Mouse (Mus musculus): ENCODE results near the gene Map4k4. TPM values are rescaled to one million over a fixed set of nuclear protein-coding genes. Genes with fewer than 3 reads are reported as not detected.

Map4k4 gene
- polyA plus RNA-seq, 1 experiment from 2014 or later = 52.6 TPM

DNA sequence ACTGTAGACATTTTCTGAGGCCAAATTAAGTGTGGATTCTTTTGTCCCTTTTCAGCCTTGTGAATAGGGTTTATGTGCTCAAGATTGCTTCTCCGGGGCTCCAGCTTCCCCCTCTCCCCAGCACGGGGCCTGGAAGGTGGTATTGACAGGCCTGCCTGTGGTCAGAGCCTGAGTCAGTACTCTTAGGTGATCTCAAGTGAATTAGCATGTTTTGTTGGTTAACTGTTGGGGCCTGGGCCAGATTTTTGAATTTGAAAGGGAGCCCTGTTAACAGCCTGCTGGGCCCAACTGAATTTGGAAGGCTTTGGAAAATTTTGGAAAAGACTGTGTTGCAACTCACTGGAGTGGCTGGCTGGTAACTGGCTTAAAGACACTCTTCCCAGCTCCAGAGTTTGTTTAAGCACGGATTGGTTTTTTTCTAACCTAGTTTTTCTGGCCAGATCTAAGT lies 2.0 kb downstream of the Map4k4 start:
- 3% methylated on average over 3 of the region's 3 CpGs for WGBS
- no peaks in the 10 kb centered on the region for H3K27me3 ChIP-seq
- H3K9ac ChIP-seq = peak overlapping the region; percentile 100
- no peaks in the 10 kb centered on the region for H3K9me3 ChIP-seq
- peak overlapping the region; percentile 96 for H3K4me2 ChIP-seq
- peaks cover 65% of the 10 kb centered on the region for H3K4me1 ChIP-seq (replicated peaks)
- peak overlapping the region; percentile 98 for H3K4me3 ChIP-seq
- H3K27ac ChIP-seq = peak overlapping the region; percentile 100
- ATAC-seq (ENCODE audit: low FRiP score) = no peak
- peaks cover 19% of the 10 kb centered on the region for H3K36me3 ChIP-seq

- peaks cover 19% of the 10 kb centered on the region for H3K36me3 ChIP-seq
- WGBS = 89% methylated on average over 3 of the region's 3 CpGs
- H3K9ac ChIP-seq = peak overlapping the region; percentile 46; the same call in 1 of the 2 replicates
- peak overlapping the region; percentile 19 for H3K4me3 ChIP-seq
- peaks cover 77% of the 10 kb centered on the region for H3K4me1 ChIP-seq (replicated peaks)
- no peaks in the 10 kb centered on the region for H3K27me3 ChIP-seq
- H3K27ac ChIP-seq = no peak overlapping the region
- H3K9me3 ChIP-seq = no peaks in the 10 kb centered on the region
- ATAC-seq (ENCODE audit: low FRiP score) = no peak
- H3K4me2 ChIP-seq = peak overlapping the region; percentile 96
Observed at GRCm38 (mm10) chr1:39904720-39905119, 4.0 kb downstream of the Map4k4 start.

- peaks cover 92% of the 10 kb centered on the region for H3K4me1 ChIP-seq (replicated peaks)
- no peaks in the 10 kb centered on the region for H3K9me3 ChIP-seq
- H3K9ac ChIP-seq = peak overlapping the region; percentile 39; the same call in 1 of the 2 replicates
- no peak for ATAC-seq (ENCODE audit: low FRiP score)
- H3K4me2 ChIP-seq = peak overlapping the region; percentile 25
- H3K36me3 ChIP-seq = peaks cover 35% of the 10 kb centered on the region
- no peaks in the 10 kb centered on the region for H3K27me3 ChIP-seq
- H3K4me3 ChIP-seq = peak overlapping the region; percentile 7; the same call in 1 of the 2 replicates
- WGBS = 65% methylated on average over 11 of the region's 11 CpGs
- H3K27ac ChIP-seq = 0 out of 2 replicates have a peak overlapping the region, but pooled peaks have one; percentile 8
Observed at GRCm38 (mm10) chr1:39906921-39907320, 6.2 kb downstream of the Map4k4 start.

DNA sequence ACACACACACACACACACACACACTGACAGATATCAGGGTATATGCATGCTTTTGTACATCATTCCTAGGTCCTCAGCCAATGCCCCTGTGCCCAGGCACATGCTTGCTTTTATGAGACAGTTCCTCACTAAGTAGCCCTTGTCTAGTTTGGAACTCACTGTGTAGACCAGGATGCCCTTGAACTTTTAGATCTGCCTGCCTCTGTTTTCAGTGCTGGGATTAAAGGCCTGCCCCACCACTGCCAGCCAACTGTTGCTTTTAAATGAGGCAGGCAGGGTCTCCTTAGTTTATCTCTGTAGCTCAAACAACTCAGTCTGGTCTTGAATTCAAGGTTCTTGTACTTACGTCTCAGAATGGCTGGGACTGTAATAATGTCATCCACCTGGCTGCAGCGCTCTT lies 8.3 kb downstream of the Map4k4 start:
- no peak overlapping the region for H3K4me3 ChIP-seq
- H3K9me3 ChIP-seq = no peaks in the 10 kb centered on the region
- H3K4me2 ChIP-seq = no peak overlapping the region
- H3K36me3 ChIP-seq = peaks cover 42% of the 10 kb centered on the region
- H3K9ac ChIP-seq = no peak overlapping the region
- WGBS = 94% methylated on average over 2 of the region's 2 CpGs
- peaks cover 97% of the 10 kb centered on the region for H3K4me1 ChIP-seq (replicated peaks)
- no peaks in the 10 kb centered on the region for H3K27me3 ChIP-seq
- no peak for ATAC-seq (ENCODE audit: low FRiP score)
- no peak overlapping the region for H3K27ac ChIP-seq

DNA sequence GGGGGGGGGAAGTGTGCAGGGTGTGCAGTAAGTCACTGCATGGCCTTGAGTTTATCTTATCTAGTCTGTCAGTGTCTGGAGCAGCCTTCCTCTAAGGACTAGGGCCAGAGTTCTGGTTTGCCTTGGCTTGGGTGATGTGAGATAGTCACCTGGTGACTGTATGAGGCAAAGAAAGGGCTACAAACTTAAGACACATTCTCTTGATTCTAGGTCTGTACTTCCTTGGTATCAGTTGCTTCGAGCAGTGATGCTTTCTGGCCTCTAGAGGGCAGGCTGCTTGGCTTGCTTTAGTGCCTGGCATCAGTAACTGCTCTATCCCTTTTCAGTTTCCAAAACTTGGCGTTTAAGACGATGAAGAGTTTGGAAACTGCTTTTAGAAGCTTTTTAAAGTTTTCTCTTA lies 10.7 kb downstream of the Map4k4 start:
- Histone ChIP-seq H3K4me2 (no peak overlapping the region), H3K27me3 (no peaks in the 10 kb centered on the region), H3K9ac (no peak overlapping the region), H3K4me1 (replicated peaks) (peaks cover 78% of the 10 kb centered on the region), H3K27ac (no peak overlapping the region), H3K9me3 (no peaks in the 10 kb centered on the region), H3K4me3 (no peak overlapping the region), H3K36me3 (peaks cover 39% of the 10 kb centered on the region)
- ATAC-seq (ENCODE audit: low FRiP score) = no peak
- 74% methylated on average over 3 of the region's 3 CpGs for WGBS

DNA sequence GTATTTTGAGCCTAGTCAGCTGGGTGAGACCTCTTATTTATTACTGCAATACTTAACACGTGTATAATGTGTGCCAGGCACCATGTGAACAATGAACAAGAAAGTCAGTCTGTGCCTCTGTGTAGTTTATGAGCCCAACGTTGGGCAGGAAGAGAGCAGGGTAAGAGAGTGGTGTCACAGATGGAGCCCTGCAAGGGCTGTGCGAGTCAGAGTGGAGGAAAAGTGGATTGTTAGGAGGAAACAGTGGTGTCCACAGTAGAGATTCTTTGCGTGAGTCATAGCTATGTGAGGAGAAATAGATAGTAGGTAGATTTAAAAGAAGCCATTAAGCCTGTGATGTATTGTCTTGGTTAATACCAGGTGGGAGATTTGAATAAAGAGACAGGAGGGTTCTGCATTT lies 12.5 kb downstream of the Map4k4 start:
- Histone ChIP-seq H3K36me3 (peaks cover 32% of the 10 kb centered on the region), H3K27ac (no peak overlapping the region), H3K27me3 (no peaks in the 10 kb centered on the region), H3K4me3 (no peak overlapping the region), H3K4me1 (replicated peaks) (peaks cover 74% of the 10 kb centered on the region), H3K4me2 (no peak overlapping the region), H3K9me3 (no peaks in the 10 kb centered on the region), H3K9ac (no peak overlapping the region)
- ATAC-seq (ENCODE audit: low FRiP score) = no peak
- 82% methylated on average over 4 of the region's 4 CpGs for WGBS

GRCm38 (mm10) chr1:39916144-39916543 lies 15.4 kb downstream of the Map4k4 start:
- Histone ChIP-seq H3K9me3 (no peaks in the 10 kb centered on the region), H3K27ac (no peak overlapping the region), H3K4me2 (no peak overlapping the region), H3K9ac (no peak overlapping the region), H3K4me1 (replicated peaks) (peaks cover 64% of the 10 kb centered on the region), H3K36me3 (peaks cover 21% of the 10 kb centered on the region), H3K4me3 (no peak overlapping the region), H3K27me3 (no peaks in the 10 kb centered on the region)
- 80% methylated on average over 4 of the region's 4 CpGs for WGBS
- no peak for ATAC-seq (ENCODE audit: low FRiP score)

- no peak for ATAC-seq (ENCODE audit: low FRiP score)
- Histone ChIP-seq H3K9ac (no peak overlapping the region), H3K4me1 (replicated peaks) (peaks cover 66% of the 10 kb centered on the region), H3K9me3 (no peaks in the 10 kb centered on the region), H3K4me2 (no peak overlapping the region), H3K36me3 (peaks cover 12% of the 10 kb centered on the region), H3K27ac (no peak overlapping the region), H3K27me3 (no peaks in the 10 kb centered on the region), H3K4me3 (no peak overlapping the region)
- 81% methylated on average over 13 of the region's 13 CpGs for whole genome bisulfite sequencing
Observed at GRCm38 (mm10) chr1:39917855-39918516, 17.3 kb downstream of the Map4k4 start.

- Histone ChIP-seq H3K4me1 (replicated peaks) (peaks cover 66% of the 10 kb centered on the region), H3K9me3 (no peaks in the 10 kb centered on the region), H3K27me3 (no peaks in the 10 kb centered on the region), H3K9ac (no peak overlapping the region), H3K36me3 (peaks cover 12% of the 10 kb centered on the region), H3K4me2 (no peak overlapping the region), H3K27ac (no peak overlapping the region; the same call in 1 of the 2 replicates), H3K4me3 (no peak overlapping the region)
- 81% methylated on average over 7 of the region's 7 CpGs for WGBS
- ATAC-seq (ENCODE audit: low FRiP score) = no peak
Observed at GRCm38 (mm10) chr1:39918517-39919115, 17.9 kb downstream of the Map4k4 start.

DNA sequence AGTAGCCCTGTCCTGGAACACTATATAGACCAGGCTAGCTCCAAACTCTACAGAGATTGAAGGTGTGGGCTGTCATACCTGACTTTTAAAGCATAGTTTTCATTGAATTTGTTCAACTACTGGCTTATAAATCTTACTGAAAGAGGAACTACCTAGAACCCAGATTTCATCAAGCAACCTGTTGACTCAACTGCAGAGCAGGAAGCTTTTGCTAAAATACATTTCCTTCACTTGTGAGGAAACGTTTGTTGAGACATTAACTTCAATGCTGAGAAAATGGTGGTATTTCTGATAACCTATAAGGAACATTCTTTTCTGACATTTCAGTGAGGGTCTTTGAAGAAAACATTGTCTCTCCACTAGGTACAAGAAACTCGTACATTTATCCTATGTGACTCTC lies 19.9 kb downstream of the Map4k4 start:
- H3K4me1 ChIP-seq (replicated peaks) = peaks cover 78% of the 10 kb centered on the region
- H3K4me3 ChIP-seq = no peak overlapping the region
- 87% methylated on average over 2 of the region's 2 CpGs for WGBS

DNA sequence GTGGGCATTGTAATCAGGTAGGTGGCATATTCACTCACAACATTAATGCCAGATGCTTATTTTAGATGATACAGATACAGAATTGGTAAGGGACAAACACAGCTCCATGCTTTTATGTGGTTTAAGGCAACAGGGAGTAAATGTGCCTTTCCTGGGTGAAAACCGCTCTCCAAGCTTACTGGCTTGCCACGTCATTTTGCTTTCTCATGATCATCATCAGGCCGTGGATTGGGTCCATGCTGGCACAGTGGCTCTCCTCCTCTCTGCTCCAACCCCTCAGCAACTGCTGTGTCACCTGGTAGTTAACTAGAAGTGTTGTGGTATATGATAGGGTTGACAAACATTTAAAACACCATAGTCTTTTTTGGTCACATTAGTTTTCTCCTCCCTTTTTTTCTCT lies 21.3 kb downstream of the Map4k4 start:
- Histone ChIP-seq H3K4me2 (no peak overlapping the region), H3K9ac (no peak overlapping the region), H3K4me3 (no peak overlapping the region), H3K27me3 (no peaks in the 10 kb centered on the region), H3K4me1 (replicated peaks) (peaks cover 81% of the 10 kb centered on the region), H3K9me3 (no peaks in the 10 kb centered on the region), H3K27ac (no peak overlapping the region), H3K36me3 (peaks cover 16% of the 10 kb centered on the region)
- 80% methylated on average over 3 of the region's 3 CpGs for WGBS
- no peak for ATAC-seq (ENCODE audit: low FRiP score)

More for the DNA sequence above, 19.9 kb downstream of the Map4k4 start:
- Histone ChIP-seq H3K36me3 (peaks cover 11% of the 10 kb centered on the region), H3K27ac (no peak overlapping the region), H3K4me2 (no peak overlapping the region), H3K9me3 (no peaks in the 10 kb centered on the region), H3K9ac (no peak overlapping the region), H3K27me3 (no peaks in the 10 kb centered on the region)
- no peak for ATAC-seq (ENCODE audit: low FRiP score)

DNA sequence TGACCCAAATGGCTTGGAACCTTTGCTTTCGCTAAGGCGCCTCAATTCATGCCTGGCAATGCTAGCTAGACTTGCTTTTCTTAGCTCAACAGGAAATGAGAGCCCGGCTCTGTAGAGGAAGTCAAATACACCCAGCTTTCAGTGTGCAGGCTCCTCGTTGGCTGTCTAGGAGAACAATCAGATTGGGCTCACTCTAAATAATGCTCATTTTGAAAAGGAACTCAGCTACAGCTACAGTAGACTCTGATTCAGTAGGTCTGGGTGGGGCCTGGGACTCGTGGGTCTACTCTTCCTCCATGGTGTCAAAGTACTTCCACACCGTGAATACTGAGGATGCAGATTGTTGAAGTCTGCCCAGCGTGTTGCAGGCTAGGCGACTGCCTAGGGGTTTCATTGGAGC lies 22.0 kb downstream of the Map4k4 start:
- H3K9me3 ChIP-seq = no peaks in the 10 kb centered on the region
- H3K27ac ChIP-seq = peak overlapping the region; percentile 55; the same call in 1 of the 2 replicates
- H3K36me3 ChIP-seq = peaks cover 16% of the 10 kb centered on the region
- H3K4me3 ChIP-seq = no peak overlapping the region
- no peak for ATAC-seq (ENCODE audit: low FRiP score)
- H3K27me3 ChIP-seq = no peaks in the 10 kb centered on the region
- WGBS = 52% methylated on average over 8 of the region's 8 CpGs
- peak overlapping the region; percentile 10; the same call in 1 of the 2 replicates for H3K4me2 ChIP-seq
- H3K4me1 ChIP-seq (replicated peaks) = peaks cover 83% of the 10 kb centered on the region
- no peak overlapping the region for H3K9ac ChIP-seq

Measured in hindbrain, embryonic 13.5 days (tissue).